ENCODE assay signal across 7 mouse cellular contexts in genomic region chr12:108002436-108003189, GRCm38 (mm10). TPM values are rescaled to one million over a fixed set of nuclear protein-coding genes. Genes with fewer than 3 reads are reported as not detected.
DNase-seq lines count a peak whose midpoint lies in the region; ATAC-seq and TF ChIP-seq lines count a peak whose summit lies in the region.

No protein-coding gene starts in this region.

- under 1% methylated on average over 55 of the region's 78 CpGs for WGBS in lung, embryonic 15.5 days
- WGBS in intestine, postnatal 0 days = 2% methylated on average over 66 of the region's 78 CpGs
- WGBS in neural tube, embryonic 15.5 days = under 1% methylated on average over 61 of the region's 78 CpGs

- H3K9ac ChIP-seq in lung, embryonic 15.5 days = peak overlapping the region; percentile 75
- peak overlapping the region; percentile 70 for H3K9ac ChIP-seq in intestine, postnatal 0 days (ENCODE audit: low read depth, low read length)
- H3K9ac ChIP-seq in neural tube, embryonic 15.5 days (replicated peaks) = peak overlapping the region; percentile 89

- DNase-seq in lung, postnatal 36 days = no peak
- no peak for DNase-seq in T-cell, adult 2 months (ENCODE audit: low spot score)
- DNase-seq in right cerebral cortex, postnatal 14 days = no peak

- no peak for TF ChIP-seq CTCF in embryonic fibroblast, embryonic 13.5 days (IDR thresholded peaks at IDR 0.05; ENCODE audit: borderline replicate concordance, insufficient read depth, low read length)
- no peak for TF ChIP-seq CTCF in intestine, postnatal 0 days (IDR thresholded peaks at IDR 0.05; ENCODE audit: low read depth)

- peaks cover 74% of the 10 kb centered on the region for H3K27me3 ChIP-seq in lung, embryonic 15.5 days
- no peaks in the 10 kb centered on the region; the same call in 1 of the 2 replicates for H3K27me3 ChIP-seq in intestine, postnatal 0 days (replicated peaks; ENCODE audit: control insufficient read depth, insufficient read depth, low read length)
- peaks cover 10% of the 10 kb centered on the region for H3K27me3 ChIP-seq in neural tube, embryonic 15.5 days (replicated peaks)

- no peaks in the 10 kb centered on the region for H3K36me3 ChIP-seq in lung, embryonic 15.5 days
- no peaks in the 10 kb centered on the region for H3K36me3 ChIP-seq in intestine, postnatal 0 days (ENCODE audit: control insufficient read depth, insufficient read depth)
- H3K36me3 ChIP-seq in neural tube, embryonic 15.5 days = no peaks in the 10 kb centered on the region

- H3K4me3 ChIP-seq in lung, embryonic 15.5 days = peak overlapping the region; percentile 69
- H3K4me3 ChIP-seq in embryonic fibroblast, embryonic 13.5 days (ENCODE audit: insufficient read depth, low read length) = peak overlapping the region; percentile 53
- peak overlapping the region; percentile 90 for H3K4me3 ChIP-seq in intestine, postnatal 0 days (ENCODE audit: low read depth, low read length)
- H3K4me3 ChIP-seq in neural tube, embryonic 15.5 days (replicated peaks) = peak overlapping the region; percentile 81

- H3K4me1 ChIP-seq in lung, embryonic 15.5 days = peaks cover 28% of the 10 kb centered on the region
- H3K4me1 ChIP-seq in embryonic fibroblast, embryonic 13.5 days (ENCODE audit: control insufficient read depth, insufficient read depth, low read length) = no peaks in the 10 kb centered on the region
- no peaks in the 10 kb centered on the region; the same call in 1 of the 2 replicates for H3K4me1 ChIP-seq in intestine, postnatal 0 days (replicated peaks; ENCODE audit: control insufficient read depth, insufficient read depth, low read length)
- H3K4me1 ChIP-seq in neural tube, embryonic 15.5 days = peaks cover 54% of the 10 kb centered on the region

- no peaks in the 10 kb centered on the region for H3K9me3 ChIP-seq in lung, embryonic 15.5 days
- no peaks in the 10 kb centered on the region for H3K9me3 ChIP-seq in intestine, postnatal 0 days (ENCODE audit: control insufficient read depth)
- H3K9me3 ChIP-seq in neural tube, embryonic 15.5 days (replicated peaks) = no peaks in the 10 kb centered on the region

- no peak overlapping the region for H3K27ac ChIP-seq in lung, embryonic 15.5 days
- H3K27ac ChIP-seq in embryonic fibroblast, embryonic 13.5 days (ENCODE audit: insufficient read depth, low read length) = no peak overlapping the region
- no peak overlapping the region; the same call in 1 of the 2 replicates for H3K27ac ChIP-seq in intestine, postnatal 0 days (ENCODE audit: low read depth, low read length)
- H3K27ac ChIP-seq in neural tube, embryonic 15.5 days (replicated peaks) = peak overlapping the region; percentile 94

- no peak for ATAC-seq in lung, embryonic 15.5 days (ENCODE audit: borderline replicate concordance, extremely low read depth, low FRiP score, low TSS enrichment)
- ATAC-seq in intestine, postnatal 0 days = no peak
- ATAC-seq in neural tube, embryonic 15.5 days (ENCODE audit: low FRiP score) = no peak

- H3K4me2 ChIP-seq in lung, embryonic 15.5 days = peak overlapping the region; percentile 94
- H3K4me2 ChIP-seq in intestine, postnatal 0 days (replicated peaks; ENCODE audit: low read depth) = peak overlapping the region; percentile 92
- peak overlapping the region; percentile 98 for H3K4me2 ChIP-seq in neural tube, embryonic 15.5 days

- TF ChIP-seq POLR2A in embryonic fibroblast, embryonic 13.5 days (IDR thresholded peaks at IDR 0.05; ENCODE audit: low read depth, low read length) = no peak

RNA-seq across cellular contexts. Expression of gene Bcl11b, which starts 0.8 kb away (rescaled TPM):
- polyA plus RNA-seq in lung, embryonic 15.5 days (2015; fragmentation: Nextera tagmentation; extraction: Ambion mirVana) = 3.4 and 5.2 TPM in 2 replicates
- 3.0 and 6.5 TPM in 2 replicates for polyA plus RNA-seq in embryonic fibroblast, embryonic 13.5 days (2011; ENCODE audit: insufficient read length, low read depth, missing spikeins)
- polyA plus RNA-seq in intestine, postnatal 0 days (2015; fragmentation: Nextera tagmentation; extraction: Ambion mirVana) = 5.2 TPM in 2 replicates
- 21.6 and 22.2 TPM in 2 replicates for polyA plus RNA-seq in neural tube, embryonic 15.5 days (2015; fragmentation: Nextera tagmentation; extraction: Ambion mirVana)
